Mouse (Mus musculus): ENCODE measurements around the gene Rnf166.

DNA sequence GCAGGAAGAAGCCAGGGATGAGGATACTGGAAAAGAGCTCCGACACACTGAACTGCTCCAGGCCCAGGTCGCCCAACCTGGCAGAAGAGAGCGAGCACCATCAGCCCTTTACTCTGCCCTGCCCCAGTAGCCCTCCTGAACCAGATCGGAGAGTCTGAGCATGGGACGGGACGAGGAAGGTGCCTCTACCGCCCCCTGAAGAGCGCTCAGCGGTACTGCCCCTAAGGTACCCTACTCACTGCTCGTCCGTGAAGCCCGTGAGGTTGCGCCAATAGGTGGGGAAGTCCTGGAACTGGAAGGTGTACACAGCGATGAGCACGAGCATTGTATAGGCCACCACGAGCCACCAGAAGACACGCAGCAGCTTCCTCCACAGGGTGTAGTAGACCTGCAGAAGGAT, 22.0 kb upstream of the Rnf166 start:
- no peak for TF ChIP-seq POLR2A (IDR thresholded peaks at IDR 0.05; ENCODE audit: insufficient read depth, low read depth, low read length)
- TF ChIP-seq CTCF (IDR thresholded peaks at IDR 0.05) = peak; percentile 59
